Mouse (Mus musculus) brain, embryonic 14.5 days (tissue): Measurements from ENCODE around the gene Spats2l.

Experiments used
- CTCF ChIP-seq: fragments of 200-500 bp; IDR thresholded peaks from 2 replicates; pipeline ENCODE4 v1.5.1; 2012; ENCODE audit warnings: inconsistent platforms, mild to moderate bottlenecking, moderate library complexity, borderline replicate concordance; ENCODE audit not compliant: insufficient read depth, insufficient read length; ENCODE audit errors: extremely low read depth
- POLR2A ChIP-seq: fragments of 200-500 bp; IDR thresholded peaks from 2 replicates; pipeline ENCODE4 v1.6.1; 2012; ENCODE audit warnings: mild to moderate bottlenecking, inconsistent platforms, borderline replicate concordance; ENCODE audit not compliant: poor library complexity, insufficient read depth, insufficient read length, severe bottlenecking; ENCODE audit errors: extremely low read depth

GRCm38 (mm10) chr1:57868651-57869050 lies 94.7 kb downstream of the Spats2l start:
- no peak for TF ChIP-seq CTCF
- no peak for TF ChIP-seq POLR2A
